Mouse (Mus musculus) splenic B cell, adult 2 months (primary cell): ENCODE measurements around the gene Aes.
A peak's percentile ranks its signal among the peaks of the same experiment; 100 is the strongest.

Source experiments
- DNase-seq: peaks from one replicate; pipeline ENCODE4 v3.0.0-alpha.2; 2011; ENCODE audit warnings: low read depth, low spot score
- H3K27me3 ChIP-seq: 2 replicates; pipeline ENCODE4 v1.6.1; 2012; ENCODE audit warnings: mild to moderate bottlenecking, low read length, moderate library complexity, mixed read lengths; ENCODE audit not compliant: control insufficient read depth, poor library complexity, insufficient read depth, severe bottlenecking
- H3K36me3 ChIP-seq: 2 replicates; pipeline ENCODE4 v1.6.1; 2012; ENCODE audit warnings: mild to moderate bottlenecking, low read length, moderate library complexity, mixed read lengths; ENCODE audit not compliant: control insufficient read depth, poor library complexity, insufficient read depth, severe bottlenecking

Aes gene

GRCm38 (mm10) chr10:81553807-81554755 lies 5.2 kb upstream of the Aes start:
- Histone ChIP-seq H3K36me3 (no peaks in the 10 kb centered on the region), H3K27me3 (no peaks in the 10 kb centered on the region)
- peak; percentile 76 for DNase-seq

- H3K27me3 ChIP-seq = no peaks in the 10 kb centered on the region
- no peaks in the 10 kb centered on the region for H3K36me3 ChIP-seq
- no peak for DNase-seq
Observed at GRCm38 (mm10) chr10:81556282-81556681, 3.0 kb upstream of the Aes start.

- H3K27me3 ChIP-seq = no peaks in the 10 kb centered on the region
- DNase-seq = no peak
- H3K36me3 ChIP-seq = peaks cover 2% of the 10 kb centered on the region; the same call in 1 of the 2 replicates
Observed at GRCm38 (mm10) chr10:81557491-81557890, 1.8 kb upstream of the Aes start.

- Histone ChIP-seq H3K27me3 (no peaks in the 10 kb centered on the region), H3K36me3 (peaks cover 5% of the 10 kb centered on the region)
- peak; percentile 45 for DNase-seq
Observed at GRCm38 (mm10) chr10:81559627-81560539, 595 bp downstream of the Aes start.

GRCm38 (mm10) chr10:81560719-81561459 lies 1.6 kb downstream of the Aes start:
- Histone ChIP-seq H3K27me3 (no peaks in the 10 kb centered on the region), H3K36me3 (peaks cover 13% of the 10 kb centered on the region)
- peak; percentile 73 for DNase-seq

GRCm38 (mm10) chr10:81562411-81562810 lies 3.1 kb downstream of the Aes start:
- DNase-seq = no peak
- H3K27me3 ChIP-seq = no peaks in the 10 kb centered on the region
- H3K36me3 ChIP-seq = peaks cover 16% of the 10 kb centered on the region

GRCm38 (mm10) chr10:81563481-81563880 lies 4.2 kb downstream of the Aes start:
- no peak for DNase-seq
- H3K36me3 ChIP-seq = peaks cover 16% of the 10 kb centered on the region
- H3K27me3 ChIP-seq = no peaks in the 10 kb centered on the region

GRCm38 (mm10) chr10:81564216-81564615 lies 4.9 kb downstream of the Aes start:
- no peak for DNase-seq
- Histone ChIP-seq H3K36me3 (peaks cover 16% of the 10 kb centered on the region), H3K27me3 (no peaks in the 10 kb centered on the region)

- peak; percentile 79 for DNase-seq
Observed at GRCm38 (mm10) chr10:81564734-81565133, 5.4 kb downstream of the Aes start.

GRCm38 (mm10) chr10:81565257-81566228 lies 6.3 kb downstream of the Aes start:
- Histone ChIP-seq H3K36me3 (peaks cover 16% of the 10 kb centered on the region), H3K27me3 (no peaks in the 10 kb centered on the region)
- DNase-seq = no peak

More at GRCm38 (mm10) chr10:81564734-81565133, 5.4 kb downstream of the Aes start:
- no peaks in the 10 kb centered on the region for H3K27me3 ChIP-seq
- peaks cover 16% of the 10 kb centered on the region for H3K36me3 ChIP-seq

GRCm38 (mm10) chr10:81568381-81569191 lies 9.3 kb downstream of the Aes start:
- H3K27me3 ChIP-seq = no peaks in the 10 kb centered on the region
- DNase-seq = no peak
- peaks cover 14% of the 10 kb centered on the region for H3K36me3 ChIP-seq

- H3K36me3 ChIP-seq = peaks cover 11% of the 10 kb centered on the region
- no peaks in the 10 kb centered on the region for H3K27me3 ChIP-seq
- DNase-seq = no peak
Observed at GRCm38 (mm10) chr10:81569507-81570237, 10.4 kb downstream of the Aes start.
